Mouse (Mus musculus): ENCODE results near the gene Zfp978. TPM values are rescaled to one million over a fixed set of nuclear protein-coding genes. Genes with fewer than 3 reads are reported as not detected.
A peak's percentile ranks its signal among the peaks of the same experiment; 100 is the strongest.
"Not testable (repeated sequence)": the region's sequence is repeated elsewhere in the genome, so short reads cannot be mapped to it uniquely, and the experiment has no call there.

The Zfp978 gene
- polyA plus RNA-seq, 1 experiment: not detected

- H3K27ac ChIP-seq (ENCODE audit: insufficient read depth, low read length); H3K4me1 ChIP-seq (ENCODE audit: control insufficient read depth, insufficient read depth, low read length); H3K4me3 ChIP-seq (ENCODE audit: insufficient read depth, low read length): not testable (repeated sequence)
Measured at GRCm38 (mm10) chr4:147398741-147399140, 37.6 kb downstream of the Zfp978 start.

- not testable (repeated sequence) for H3K4me3 ChIP-seq (ENCODE audit: insufficient read depth, low read length); H3K4me1 ChIP-seq (ENCODE audit: control insufficient read depth, insufficient read depth, low read length); H3K27ac ChIP-seq (ENCODE audit: insufficient read depth, low read length)
Measured at GRCm38 (mm10) chr4:147399505-147399904, 38.4 kb downstream of the Zfp978 start.

DNA sequence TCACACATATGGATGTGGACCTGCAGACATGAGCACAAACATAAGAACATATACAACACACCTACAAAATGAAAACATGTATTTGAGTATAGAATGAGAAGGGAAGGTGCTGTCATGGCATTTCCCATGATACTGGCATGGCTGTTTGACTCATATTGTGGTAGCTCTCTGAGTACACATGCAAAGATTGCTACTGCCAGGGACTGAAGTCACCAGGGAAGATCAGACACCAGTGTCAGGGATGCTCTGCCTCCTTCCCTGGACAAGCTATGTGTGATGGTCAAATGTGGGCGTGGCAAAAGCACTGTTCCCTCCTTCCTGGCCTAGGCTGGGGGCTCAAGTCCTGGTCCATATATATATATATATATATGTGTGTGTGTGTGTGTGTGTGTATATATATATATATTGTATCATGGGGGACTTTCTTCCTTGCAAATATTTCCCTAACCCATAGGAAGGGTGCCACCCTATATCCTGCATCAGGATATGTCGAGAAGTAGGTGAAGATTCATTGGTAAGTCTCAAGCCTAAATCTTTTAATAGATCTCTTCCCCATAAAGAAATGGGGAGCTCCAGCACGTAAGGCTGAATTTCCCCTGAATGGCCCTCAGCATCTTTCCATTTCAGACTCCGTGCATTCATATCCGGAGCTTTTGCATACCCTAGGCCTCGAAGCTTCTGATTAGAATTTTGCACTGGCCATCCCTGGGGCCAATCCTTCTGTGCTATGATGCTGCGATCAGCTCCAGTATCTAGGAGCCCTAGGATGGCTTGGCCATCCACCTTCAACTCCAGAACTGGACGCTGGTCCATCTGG is 39.1 kb downstream of the Zfp978 start:
- H3K27ac ChIP-seq (ENCODE audit: insufficient read depth, low read length); H3K4me1 ChIP-seq (ENCODE audit: control insufficient read depth, insufficient read depth, low read length); H3K4me3 ChIP-seq (ENCODE audit: insufficient read depth, low read length): not testable (repeated sequence)

DNA sequence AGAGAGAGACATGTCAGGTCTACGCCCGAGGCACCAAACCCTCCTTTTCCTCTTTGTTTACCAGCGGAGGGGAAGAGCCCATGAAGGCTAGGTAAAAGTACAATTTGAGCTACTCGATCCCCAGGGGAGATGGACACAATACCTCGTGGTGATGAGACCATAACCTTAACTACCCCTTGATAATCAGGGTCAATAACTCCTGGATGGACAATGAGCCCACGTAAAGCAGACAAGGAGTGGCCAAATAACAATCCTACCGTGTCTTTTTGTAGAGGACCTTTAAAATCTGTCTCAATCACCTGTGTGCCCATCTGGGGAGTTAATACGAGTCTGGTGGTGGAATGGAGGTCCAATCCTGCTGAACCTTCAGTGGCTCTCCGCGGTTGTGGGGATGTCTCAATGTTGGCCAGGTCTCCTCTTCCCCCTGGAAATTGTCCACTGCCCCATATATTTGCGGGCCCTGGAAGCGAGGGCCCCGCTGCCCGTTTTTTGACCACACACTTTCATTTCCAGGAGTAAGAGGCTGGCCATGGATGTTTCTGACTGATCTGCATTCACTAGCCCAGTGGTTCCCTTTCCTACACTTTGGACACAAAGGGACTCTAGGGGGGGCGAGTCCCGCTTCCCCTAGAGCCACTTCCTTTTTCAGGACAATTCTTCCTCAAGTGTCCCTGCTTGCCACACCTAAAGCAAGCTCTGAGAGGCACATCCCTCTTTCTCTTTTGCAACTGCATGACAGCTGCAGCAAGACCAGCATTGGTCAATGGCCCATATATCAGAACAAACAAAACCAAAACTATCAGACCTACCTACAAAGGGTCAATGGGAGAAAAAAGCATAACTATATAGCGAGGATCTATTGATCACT is 40.0 kb downstream of the Zfp978 start:
- not testable (repeated sequence) for H3K4me3 ChIP-seq (ENCODE audit: insufficient read depth, low read length); H3K27ac ChIP-seq (ENCODE audit: insufficient read depth, low read length); H3K4me1 ChIP-seq (ENCODE audit: control insufficient read depth, insufficient read depth, low read length)

GRCm38 (mm10) chr4:147401736-147402506 is 40.8 kb downstream of the Zfp978 start:
- H3K4me3 ChIP-seq (ENCODE audit: insufficient read depth, low read length); H3K4me1 ChIP-seq (ENCODE audit: control insufficient read depth, insufficient read depth, low read length); H3K27ac ChIP-seq (ENCODE audit: insufficient read depth, low read length): not testable (repeated sequence)

DNA sequence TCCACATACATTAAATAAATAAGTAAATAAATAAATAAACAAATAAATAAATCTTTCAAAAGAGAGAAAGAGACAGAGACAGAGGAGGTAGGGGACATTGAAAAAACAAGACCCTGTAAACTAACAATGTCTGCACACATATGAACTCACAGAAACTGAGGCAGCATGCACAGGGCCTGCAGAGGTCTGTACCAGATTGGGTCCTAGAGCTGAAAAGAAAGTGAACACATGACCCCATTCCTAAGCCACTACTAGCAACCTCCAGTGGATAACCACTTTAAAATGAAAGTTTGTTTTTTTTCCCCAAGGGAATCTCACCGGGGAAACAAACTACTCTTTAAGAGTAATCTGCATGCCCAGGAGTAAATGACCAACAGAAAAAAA is 41.4 kb downstream of the Zfp978 start:
- not testable (repeated sequence) for H3K27ac ChIP-seq (ENCODE audit: insufficient read depth, low read length); H3K4me1 ChIP-seq (ENCODE audit: control insufficient read depth, insufficient read depth, low read length); H3K4me3 ChIP-seq (ENCODE audit: insufficient read depth, low read length)

DNA sequence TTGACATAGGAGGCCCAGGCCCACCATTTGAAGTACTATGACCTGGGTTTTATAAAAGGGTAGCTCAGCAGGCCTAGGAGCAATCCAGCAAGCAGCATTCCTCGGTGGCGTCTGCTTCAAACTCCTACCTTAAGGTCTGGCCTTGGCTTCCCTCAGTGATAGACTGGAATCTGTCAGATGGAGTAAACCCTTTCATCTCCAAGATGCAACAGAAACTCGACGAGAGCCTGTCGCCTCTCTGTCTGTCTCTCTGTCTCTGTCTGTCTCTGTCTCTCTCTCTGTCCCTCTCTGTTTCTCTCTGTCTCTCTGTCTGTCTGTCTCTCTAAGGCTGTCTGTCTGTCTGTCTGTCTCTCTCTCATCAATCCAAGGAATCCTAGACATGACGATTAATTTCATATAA is 42.4 kb downstream of the Zfp978 start:
- not testable (repeated sequence) for H3K4me1 ChIP-seq (ENCODE audit: control insufficient read depth, insufficient read depth, low read length); H3K4me3 ChIP-seq (ENCODE audit: insufficient read depth, low read length); H3K27ac ChIP-seq (ENCODE audit: insufficient read depth, low read length)

- not testable (repeated sequence) for H3K27ac ChIP-seq (ENCODE audit: insufficient read depth, low read length); H3K4me3 ChIP-seq (ENCODE audit: insufficient read depth, low read length); H3K4me1 ChIP-seq (ENCODE audit: control insufficient read depth, insufficient read depth, low read length)
Measured at GRCm38 (mm10) chr4:147403931-147404913, 43.1 kb downstream of the Zfp978 start.

GRCm38 (mm10) chr4:147406735-147407462 is 45.8 kb downstream of the Zfp978 start:
- H3K27ac ChIP-seq (ENCODE audit: insufficient read depth, low read length): no peak overlapping the region
- no peak for TF ChIP-seq CTCF (IDR thresholded peaks at IDR 0.05; ENCODE audit: extremely low read depth, insufficient read depth, low read length)
- TF ChIP-seq POLR2A (IDR thresholded peaks at IDR 0.05; ENCODE audit: extremely low read depth, insufficient read depth, low read length): no peak
- peak overlapping the region; percentile 55 for H3K4me3 ChIP-seq (ENCODE audit: insufficient read depth, low read length)
- H3K4me1 ChIP-seq (ENCODE audit: control insufficient read depth, insufficient read depth, low read length): no peaks in the 10 kb centered on the region

Measured in cortical plate, adult 2 months (tissue).